Mouse (Mus musculus) megakaryocyte, embryonic 14.5 days (primary cell): ENCODE results near the gene Fgf4. TPM values are rescaled to one million over a fixed set of nuclear protein-coding genes. Genes with fewer than 3 reads are reported as not detected.

Source experiments
- H3K27me3 ChIP-seq: replicated peaks from 2 replicates; pipeline ENCODE3; 2012; ENCODE audit warnings: inconsistent platforms
- H3K36me3 ChIP-seq: replicated peaks from 2 replicates; pipeline ENCODE3; 2012; ENCODE audit warnings: low read length, inconsistent platforms, mixed read lengths
- H3K4me1 ChIP-seq: 2 replicates; pipeline ENCODE4 v1.6.1; 2012; ENCODE audit warnings: inconsistent platforms
- H3K4me3 ChIP-seq: replicated peaks from 2 replicates; pipeline ENCODE3; 2012; ENCODE audit warnings: moderate library complexity, mild to moderate bottlenecking, inconsistent platforms
- H3K9me3 ChIP-seq: 2 replicates; pipeline ENCODE4 v1.6.1; 2012; ENCODE audit warnings: inconsistent platforms
- FLI1 ChIP-seq: IDR thresholded peaks from 2 replicates; pipeline ENCODE4 v1.6.1; 2012; ENCODE audit warnings: low read length, inconsistent platforms, mixed read lengths
- GATA1 ChIP-seq: IDR thresholded peaks from 3 replicates; pipeline ENCODE4 v1.6.1; 2012; ENCODE audit warnings: mixed read lengths, low read length, inconsistent platforms, borderline replicate concordance
- polyA plus RNA-seq: library from polyadenylated mRNA; stranded (reverse); fragments of >175 nt; gene quantifications from 2 replicates; pipeline ENCODE4 v1.2.3, GENCODE M21; 2012; ENCODE audit warnings: low replicate concordance; ENCODE audit not compliant: insufficient read depth

Fgf4 gene
- polyA plus RNA-seq, 1 experiment = not detected

GRCm38 (mm10) chr7:144846158-144846557, 1.0 kb upstream of the Fgf4 start:
- TF ChIP-seq GATA1 (no peak), FLI1 (no peak)
- Histone ChIP-seq H3K9me3 (no peaks in the 10 kb centered on the region), H3K27me3 (peaks cover 82% of the 10 kb centered on the region), H3K4me3 (no peak overlapping the region), H3K4me1 (no peaks in the 10 kb centered on the region), H3K36me3 (no peaks in the 10 kb centered on the region)

- no peak for TF ChIP-seq FLI1
- TF ChIP-seq GATA1 = no peak
- no peaks in the 10 kb centered on the region for H3K9me3 ChIP-seq
- no peak overlapping the region for H3K4me3 ChIP-seq
- H3K27me3 ChIP-seq = peaks cover 84% of the 10 kb centered on the region
- no peaks in the 10 kb centered on the region for H3K36me3 ChIP-seq
- H3K4me1 ChIP-seq = no peaks in the 10 kb centered on the region
Observed at GRCm38 (mm10) chr7:144851321-144851720, 4.2 kb downstream of the Fgf4 start.

GRCm38 (mm10) chr7:144854966-144855365, 7.8 kb downstream of the Fgf4 start:
- no peaks in the 10 kb centered on the region for H3K9me3 ChIP-seq
- H3K36me3 ChIP-seq = no peaks in the 10 kb centered on the region
- H3K27me3 ChIP-seq = peaks cover 82% of the 10 kb centered on the region
- H3K4me3 ChIP-seq = no peak overlapping the region
- TF ChIP-seq GATA1 (no peak), FLI1 (no peak)
- peaks cover 6% of the 10 kb centered on the region for H3K4me1 ChIP-seq

DNA sequence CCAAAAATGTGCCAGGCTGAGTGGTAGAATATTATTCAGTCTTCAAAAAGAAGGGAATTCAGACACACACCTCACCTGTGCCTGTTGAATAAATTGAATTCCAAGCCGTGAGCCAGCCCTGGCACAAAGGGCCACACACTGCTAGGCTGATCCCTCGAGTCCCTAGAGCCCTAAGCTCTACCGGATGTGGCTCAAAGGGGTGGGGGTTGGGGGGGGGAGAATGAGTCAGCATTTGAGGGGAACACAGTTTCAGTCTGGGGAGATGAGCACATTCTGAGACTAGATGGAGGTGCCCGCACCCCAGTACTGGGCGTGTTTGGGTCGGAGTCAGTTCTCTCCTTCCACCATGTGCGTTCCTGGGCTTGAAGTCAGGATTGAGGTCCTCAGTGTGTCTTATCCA, 10.0 kb downstream of the Fgf4 start:
- H3K4me1 ChIP-seq = peaks cover 16% of the 10 kb centered on the region
- peaks cover 86% of the 10 kb centered on the region for H3K27me3 ChIP-seq
- no peaks in the 10 kb centered on the region for H3K9me3 ChIP-seq
- H3K4me3 ChIP-seq = no peak overlapping the region
- TF ChIP-seq GATA1 (no peak), FLI1 (no peak)
- H3K36me3 ChIP-seq = no peaks in the 10 kb centered on the region

DNA sequence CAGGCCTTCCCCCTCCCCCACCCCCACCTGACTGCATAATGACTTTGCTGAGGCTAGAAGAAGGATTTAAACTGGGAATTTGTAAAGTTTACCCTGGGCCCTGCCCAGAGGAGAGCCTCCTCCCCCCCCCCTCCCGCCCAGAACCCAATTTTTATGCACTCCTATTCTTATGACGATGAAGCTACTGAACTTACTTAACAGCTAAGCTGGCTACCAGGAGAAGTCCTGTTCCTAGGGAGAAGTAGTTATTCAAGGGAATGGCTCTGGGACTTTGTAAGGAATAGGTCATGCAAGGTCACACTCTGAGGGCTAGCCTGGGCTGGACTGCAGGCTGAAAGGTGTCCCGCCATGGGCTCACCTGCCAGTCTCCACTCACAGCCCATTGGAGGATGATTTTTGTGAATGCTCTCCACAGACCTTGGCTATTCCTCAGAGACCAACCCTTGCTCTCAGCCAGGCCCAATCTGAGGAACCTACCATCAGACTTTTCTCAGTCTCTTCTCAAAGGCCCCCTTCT, 10.7 kb downstream of the Fgf4 start:
- H3K36me3 ChIP-seq = no peaks in the 10 kb centered on the region
- peaks cover 20% of the 10 kb centered on the region for H3K4me1 ChIP-seq
- H3K9me3 ChIP-seq = no peaks in the 10 kb centered on the region
- TF ChIP-seq FLI1 = no peak
- TF ChIP-seq GATA1 = no peak
- H3K27me3 ChIP-seq = peaks cover 89% of the 10 kb centered on the region
- H3K4me3 ChIP-seq = no peak overlapping the region

GRCm38 (mm10) chr7:144858702-144859101, 11.5 kb downstream of the Fgf4 start:
- peaks cover 91% of the 10 kb centered on the region for H3K27me3 ChIP-seq

DNA sequence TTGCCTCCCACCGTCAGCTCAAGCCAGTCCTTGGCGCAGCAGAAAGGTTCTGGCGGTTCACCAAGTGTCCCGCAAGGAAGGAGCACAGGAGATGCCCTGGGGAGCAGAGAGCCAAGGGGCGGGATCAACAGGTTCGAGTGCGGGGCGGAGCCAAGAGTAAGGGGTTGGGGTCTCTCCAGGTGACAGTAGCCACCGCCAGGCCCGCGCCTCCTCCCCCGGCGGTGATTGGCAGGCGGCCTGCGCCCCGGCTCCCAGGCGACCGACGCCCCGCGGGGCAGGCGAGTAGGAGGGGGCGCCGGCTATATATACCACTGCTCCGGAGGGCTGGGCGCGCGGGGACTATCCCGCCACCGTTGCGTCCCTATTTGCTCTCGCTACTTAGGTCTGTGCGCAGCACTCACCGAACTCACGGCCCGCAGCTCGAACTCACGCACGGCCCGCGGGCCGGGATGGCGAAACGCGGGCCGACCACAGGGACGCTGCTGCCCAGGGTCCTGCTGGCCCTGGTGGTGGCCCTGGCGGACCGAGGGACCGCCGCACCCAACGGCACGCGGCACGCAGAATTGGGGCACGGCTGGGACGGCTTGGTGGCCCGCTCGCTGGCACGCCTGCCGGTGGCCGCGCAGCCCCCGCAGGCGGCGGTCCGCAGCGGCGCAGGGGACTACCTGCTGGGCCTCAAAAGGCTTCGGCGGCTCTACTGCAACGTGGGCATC, 14.0 kb downstream of the Fgf4 start:
- no peak for TF ChIP-seq GATA1
- no peak for TF ChIP-seq FLI1
- Histone ChIP-seq H3K9me3 (no peaks in the 10 kb centered on the region), H3K4me3 (no peak overlapping the region), H3K36me3 (no peaks in the 10 kb centered on the region), H3K27me3 (peaks cover 90% of the 10 kb centered on the region), H3K4me1 (peaks cover 20% of the 10 kb centered on the region)

More at GRCm38 (mm10) chr7:144858702-144859101, 11.5 kb downstream of the Fgf4 start:
- no peaks in the 10 kb centered on the region for H3K36me3 ChIP-seq
- H3K4me1 ChIP-seq = peaks cover 20% of the 10 kb centered on the region
- H3K4me3 ChIP-seq = no peak overlapping the region
- no peaks in the 10 kb centered on the region for H3K9me3 ChIP-seq
- TF ChIP-seq GATA1 = no peak
- TF ChIP-seq FLI1 = no peak

- TF ChIP-seq FLI1 = no peak
- peaks cover 90% of the 10 kb centered on the region for H3K27me3 ChIP-seq
- H3K4me1 ChIP-seq = peaks cover 20% of the 10 kb centered on the region
- no peak overlapping the region for H3K4me3 ChIP-seq
- no peaks in the 10 kb centered on the region for H3K9me3 ChIP-seq
- H3K36me3 ChIP-seq = no peaks in the 10 kb centered on the region
Observed at GRCm38 (mm10) chr7:144861769-144862070, 14.6 kb downstream of the Fgf4 start.

GRCm38 (mm10) chr7:144862126-144862525, 15.0 kb downstream of the Fgf4 start:
- Histone ChIP-seq H3K27me3 (peaks cover 90% of the 10 kb centered on the region), H3K36me3 (no peaks in the 10 kb centered on the region), H3K9me3 (no peaks in the 10 kb centered on the region), H3K4me1 (peaks cover 18% of the 10 kb centered on the region), H3K4me3 (no peak overlapping the region)
- no peak for TF ChIP-seq GATA1
- no peak for TF ChIP-seq FLI1

DNA sequence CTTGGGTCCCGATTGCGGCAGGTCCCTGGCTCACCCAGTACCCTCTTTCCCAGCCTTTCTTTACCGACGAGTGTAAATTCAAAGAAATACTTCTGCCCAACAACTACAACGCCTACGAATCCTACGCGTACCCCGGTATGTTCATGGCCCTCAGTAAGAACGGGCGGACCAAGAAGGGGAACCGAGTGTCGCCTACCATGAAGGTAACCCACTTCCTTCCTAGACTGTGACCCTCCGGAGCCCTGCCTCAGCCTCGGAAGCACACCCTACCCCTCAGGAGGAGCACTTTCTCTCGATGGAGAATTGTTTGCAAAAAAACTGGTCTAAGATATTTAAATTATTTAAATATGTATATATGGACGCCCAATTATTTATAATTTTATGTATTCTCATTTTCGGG, 15.5 kb downstream of the Fgf4 start:
- Histone ChIP-seq H3K4me3 (no peak overlapping the region), H3K9me3 (no peaks in the 10 kb centered on the region), H3K36me3 (no peaks in the 10 kb centered on the region), H3K4me1 (peaks cover 14% of the 10 kb centered on the region), H3K27me3 (peaks cover 94% of the 10 kb centered on the region)
- TF ChIP-seq FLI1 (no peak), GATA1 (no peak)

DNA sequence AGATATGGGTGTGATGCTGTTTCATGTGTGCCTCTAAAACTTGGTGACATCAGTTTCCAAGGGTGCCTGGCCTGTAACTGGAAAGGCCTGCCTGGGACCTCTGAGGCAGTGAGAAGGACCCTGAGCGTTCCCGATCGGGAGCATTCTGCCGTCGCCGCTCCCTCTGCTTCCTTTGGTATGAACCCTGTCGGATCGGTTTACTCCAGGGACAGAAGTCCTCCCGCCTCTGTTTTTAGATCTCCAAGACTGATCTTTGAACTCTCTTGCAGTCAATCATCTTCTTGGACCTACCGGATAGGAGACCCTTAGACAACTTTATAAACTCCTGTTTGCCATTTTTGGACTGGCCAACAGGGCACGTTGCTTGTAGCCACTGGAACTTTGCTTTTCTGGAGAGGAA, 16.0 kb downstream of the Fgf4 start:
- H3K9me3 ChIP-seq = no peaks in the 10 kb centered on the region
- TF ChIP-seq GATA1 = no peak
- no peak for TF ChIP-seq FLI1
- H3K4me3 ChIP-seq = no peak overlapping the region
- H3K36me3 ChIP-seq = no peaks in the 10 kb centered on the region
- H3K4me1 ChIP-seq = peaks cover 14% of the 10 kb centered on the region
- H3K27me3 ChIP-seq = peaks cover 94% of the 10 kb centered on the region
